Mouse (Mus musculus) hindbrain, embryonic 13.5 days (tissue): ENCODE results near the gene Rasl10a. TPM values are rescaled to one million over a fixed set of nuclear protein-coding genes. Genes with fewer than 3 reads are reported as not detected.
"Not testable (repeated sequence)": the region's sequence is repeated elsewhere in the genome, so short reads cannot be mapped to it uniquely, and the experiment has no call there.

Source experiments
- ATAC-seq: fragments of 200-750 bp; cut with Nextera tagmentation; 2 replicates; pipeline ENCODE4 v1.8.0; 2017; ENCODE audit warnings: moderate TSS enrichment; ENCODE audit not compliant: low FRiP score
- H3K27ac ChIP-seq: fragments of 300-500 bp; sonication (generic); 2 replicates; pipeline ENCODE4 v1.5.1; 2015; ENCODE audit warnings: inconsistent platforms, mild to moderate bottlenecking, moderate library complexity
- H3K27me3 ChIP-seq: fragments of 300-500 bp; sonication (generic); 2 replicates; pipeline ENCODE4 v1.6.1; 2015; ENCODE audit warnings: mild to moderate bottlenecking, inconsistent platforms
- H3K36me3 ChIP-seq: fragments of 300-500 bp; sonication (generic); 2 replicates; pipeline ENCODE4 v1.6.1; 2015; ENCODE audit warnings: mild to moderate bottlenecking, inconsistent platforms
- H3K4me1 ChIP-seq: fragments of 300-500 bp; sonication (generic); replicated peaks from 2 replicates; pipeline ENCODE4 v1.6.1; 2015; ENCODE audit warnings: inconsistent platforms
- H3K4me2 ChIP-seq: fragments of 300-500 bp; sonication (generic); 2 replicates; pipeline ENCODE4 v1.6.1; 2015; ENCODE audit warnings: inconsistent platforms, mild to moderate bottlenecking, moderate library complexity
- H3K4me3 ChIP-seq: fragments of 300-500 bp; sonication (generic); 2 replicates; pipeline ENCODE4 v1.5.1; 2015; ENCODE audit warnings: mild to moderate bottlenecking, inconsistent platforms
- H3K9ac ChIP-seq: fragments of 300-500 bp; sonication (generic); 2 replicates; pipeline ENCODE4 v1.6.1; 2015; ENCODE audit warnings: mild to moderate bottlenecking, inconsistent platforms
- H3K9me3 ChIP-seq: fragments of 300-500 bp; sonication (generic); 2 replicates; pipeline ENCODE4 v1.6.1; 2016; ENCODE audit warnings: inconsistent platforms
- WGBS: fragments of 180-500 bp; shearing (Covaris S2); methylation state at CpG from one replicate; pipeline ENCODE4 v1.1.7; 2015; 5-methylcytosine and 5-hydroxymethylcytosine counted together
- polyA plus RNA-seq: library from polyadenylated mRNA; unstranded; fragments of >200 nt; fragmentation: Nextera tagmentation; extraction: Ambion mirVana; gene quantifications from 2 replicates; pipeline ENCODE4 v1.2.1, GENCODE M21; 2015

Rasl10a gene
- polyA plus RNA-seq, 1 experiment from 2014 or later, result 0.84 TPM

DNA sequence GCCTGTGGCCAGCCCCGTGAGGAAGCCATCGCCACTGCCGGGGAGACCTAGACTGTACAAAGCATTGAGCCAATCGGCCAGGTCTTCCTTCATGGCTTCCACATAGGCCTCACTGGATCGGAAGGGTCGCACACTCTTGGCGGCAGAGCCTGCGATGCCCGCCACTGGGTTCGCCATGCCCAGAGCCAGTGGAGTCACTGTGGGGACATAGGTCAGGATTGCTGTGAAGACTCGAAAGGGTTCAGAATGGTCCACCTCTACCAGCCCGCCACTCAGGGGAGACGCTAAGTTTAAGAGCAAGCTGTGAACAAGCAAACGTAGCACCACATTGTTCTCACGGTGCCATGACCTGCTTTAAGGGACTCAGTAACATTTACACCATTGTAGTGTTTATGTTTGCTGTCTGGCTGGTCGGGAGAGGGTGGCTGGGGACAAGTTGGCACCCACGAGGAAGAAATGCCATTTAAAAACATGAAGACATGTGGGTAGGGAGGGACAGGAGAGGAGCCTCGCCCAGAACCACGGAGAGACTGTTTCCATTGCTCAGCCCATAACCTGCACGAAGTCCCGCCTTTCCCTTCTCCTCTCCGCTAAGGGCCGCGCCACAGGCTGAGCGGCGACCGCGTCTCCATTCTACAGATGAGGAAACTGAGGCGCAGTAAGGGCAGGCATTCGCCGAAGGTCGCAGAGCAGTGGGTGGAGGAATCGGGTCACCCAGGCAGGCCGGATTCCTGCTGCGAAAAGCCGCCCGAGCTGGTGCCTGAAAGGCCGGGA, 6.5 kb downstream of the Rasl10a start:
- H3K27ac ChIP-seq, result 0 out of 2 replicates have a peak overlapping the region, but pooled peaks have one; percentile 23
- peaks cover 54% of the 10 kb centered on the region for H3K27me3 ChIP-seq
- H3K9ac ChIP-seq, result peak overlapping the region; percentile 87
- peak; percentile 1; the same call in 1 of the 2 replicates for ATAC-seq
- H3K4me1 ChIP-seq, result peaks cover 46% of the 10 kb centered on the region
- no peaks in the 10 kb centered on the region for H3K9me3 ChIP-seq
- peaks cover 26% of the 10 kb centered on the region for H3K36me3 ChIP-seq
- peak overlapping the region; percentile 72 for H3K4me3 ChIP-seq
- H3K4me2 ChIP-seq, result peak overlapping the region; percentile 91
- WGBS, result 14% methylated on average over 36 of the region's 38 CpGs

DNA sequence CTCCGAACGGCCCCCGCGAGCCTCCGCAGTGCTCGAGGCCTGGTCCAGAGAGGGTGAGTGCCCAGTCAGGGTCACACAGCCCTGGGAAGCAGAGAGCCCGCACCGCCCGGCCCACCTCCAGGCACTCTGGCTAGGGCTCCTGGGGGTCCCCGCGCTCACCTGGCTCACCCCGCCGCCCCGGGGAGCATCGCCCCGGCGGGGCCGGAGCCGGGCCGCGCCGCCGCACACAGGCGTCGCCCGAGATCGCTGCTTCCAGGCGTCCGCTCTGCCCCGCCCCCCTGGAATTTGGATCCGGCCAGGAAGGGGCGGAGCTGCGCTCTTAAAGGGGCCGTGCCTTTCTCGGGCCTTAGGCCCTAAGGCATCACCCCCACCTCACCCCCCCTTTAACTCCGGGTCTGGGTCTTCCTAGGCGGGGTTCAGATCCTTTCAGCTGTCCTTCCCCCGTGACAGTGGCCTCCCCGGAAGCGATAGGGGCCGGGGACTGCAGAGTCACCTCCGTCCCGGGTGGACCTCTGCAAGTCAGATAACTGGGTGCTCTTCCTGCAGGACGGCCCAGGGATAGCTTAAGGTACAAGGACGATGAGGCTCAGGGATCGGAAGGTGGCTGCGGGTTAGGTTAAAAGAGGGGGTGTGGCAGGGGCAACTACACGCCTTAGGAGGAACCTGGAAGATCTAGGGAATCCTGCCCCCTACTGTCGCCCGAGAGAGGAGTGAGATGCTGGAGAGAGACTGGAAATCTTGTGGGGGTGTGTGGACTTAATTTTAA, 7.3 kb downstream of the Rasl10a start, which contains the start of gene Gas2l1:
Gene Gas2l1, minus strand, starts transcription at position 272 of the 766 bp plus-strand sequence.
- peak; percentile 86 for ATAC-seq
- H3K4me2 ChIP-seq, result peak within 1 kb of the TSS; percentile 91
- peaks cover 32% of the 10 kb centered on the region for H3K36me3 ChIP-seq
- peak within 1 kb of the TSS; percentile 61; the same call in 1 of the 2 replicates for H3K27ac ChIP-seq
- no peaks in the 10 kb centered on the region for H3K9me3 ChIP-seq
- 0% methylated on average over 50 of the region's 50 CpGs for WGBS
- H3K4me3 ChIP-seq, result peak within 1 kb of the TSS; percentile 72
- peaks cover 42% of the 10 kb centered on the region for H3K4me1 ChIP-seq
- H3K9ac ChIP-seq, result peak within 1 kb of the TSS; percentile 87
- H3K27me3 ChIP-seq, result peaks cover 47% of the 10 kb centered on the region

DNA sequence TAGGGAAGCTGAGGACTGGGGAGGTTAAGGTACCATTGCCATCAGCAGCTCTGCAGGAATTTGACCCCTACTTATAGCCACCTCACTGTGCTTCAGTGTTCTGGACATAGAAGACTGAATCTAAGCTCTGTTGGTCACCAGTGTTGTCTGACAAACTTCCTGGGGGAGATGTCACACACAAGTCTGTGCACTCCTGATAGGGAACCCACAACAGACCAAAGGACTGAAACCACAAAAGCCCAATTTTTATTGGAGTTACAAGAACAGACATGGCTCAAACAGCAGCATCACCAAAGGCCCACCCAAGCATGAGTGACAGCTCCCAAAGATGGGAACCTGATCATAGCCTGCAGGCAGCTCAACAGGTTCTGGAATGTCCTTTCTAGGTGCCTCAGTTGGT, 9.1 kb downstream of the Rasl10a start:
- Histone ChIP-seq H3K9ac (no peak overlapping the region), H3K4me3 (no peak overlapping the region), H3K27ac (no peak overlapping the region), H3K9me3 (no peaks in the 10 kb centered on the region), H3K27me3 (peaks cover 29% of the 10 kb centered on the region), H3K4me1 (peaks cover 28% of the 10 kb centered on the region), H3K4me2 (no peak overlapping the region), H3K36me3 (peaks cover 43% of the 10 kb centered on the region)
- ATAC-seq, result no peak

DNA sequence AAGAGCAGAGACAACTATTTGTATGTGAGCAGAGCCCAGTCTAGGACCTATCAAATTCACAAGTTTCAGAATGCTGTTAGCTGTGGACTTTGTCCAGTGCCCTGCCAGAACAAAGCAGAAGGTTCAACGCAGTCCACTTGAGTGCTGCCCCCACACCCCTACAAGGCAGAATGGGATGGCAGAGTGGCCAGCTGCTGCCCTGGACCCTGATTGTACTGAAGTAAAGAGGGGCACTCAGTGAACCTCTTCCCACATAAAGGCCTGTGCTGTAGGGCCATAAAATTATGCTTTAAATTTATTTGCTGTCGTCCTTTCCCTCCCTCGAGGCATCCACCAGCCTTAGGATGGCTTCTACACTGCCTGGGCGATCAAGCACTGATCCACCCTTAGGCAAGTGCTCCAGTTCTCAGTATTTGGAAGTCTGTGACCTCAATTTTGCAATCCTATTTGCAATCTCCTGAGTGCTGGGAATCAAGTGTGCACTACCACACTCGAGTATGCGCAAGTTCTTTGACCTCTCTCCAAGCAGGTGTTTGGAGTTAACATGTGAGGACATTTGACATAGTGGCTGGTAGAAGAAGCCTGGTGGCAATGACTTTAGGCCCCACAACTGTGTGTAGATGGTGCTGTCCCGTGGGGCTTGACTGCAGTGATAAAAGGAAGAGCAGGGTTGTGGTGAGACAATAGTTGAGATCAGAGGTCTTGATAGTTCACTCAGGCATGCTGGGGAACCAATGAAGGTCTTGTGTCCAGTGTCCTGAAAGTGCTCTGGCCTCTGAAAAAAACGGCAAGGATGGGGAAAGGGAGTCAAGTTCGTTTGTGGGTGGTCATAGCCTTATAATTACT, 10.4 kb downstream of the Rasl10a start:
- peaks cover 16% of the 10 kb centered on the region for H3K27me3 ChIP-seq
- H3K4me3 ChIP-seq, result no peak overlapping the region
- peaks cover 16% of the 10 kb centered on the region for H3K4me1 ChIP-seq
- no peak overlapping the region for H3K27ac ChIP-seq
- H3K4me2 ChIP-seq, result no peak overlapping the region
- ATAC-seq, result no peak
- no peak overlapping the region for H3K9ac ChIP-seq
- no peaks in the 10 kb centered on the region for H3K9me3 ChIP-seq
- peaks cover 56% of the 10 kb centered on the region for H3K36me3 ChIP-seq
- 80% methylated on average over 9 of the region's 9 CpGs for WGBS

DNA sequence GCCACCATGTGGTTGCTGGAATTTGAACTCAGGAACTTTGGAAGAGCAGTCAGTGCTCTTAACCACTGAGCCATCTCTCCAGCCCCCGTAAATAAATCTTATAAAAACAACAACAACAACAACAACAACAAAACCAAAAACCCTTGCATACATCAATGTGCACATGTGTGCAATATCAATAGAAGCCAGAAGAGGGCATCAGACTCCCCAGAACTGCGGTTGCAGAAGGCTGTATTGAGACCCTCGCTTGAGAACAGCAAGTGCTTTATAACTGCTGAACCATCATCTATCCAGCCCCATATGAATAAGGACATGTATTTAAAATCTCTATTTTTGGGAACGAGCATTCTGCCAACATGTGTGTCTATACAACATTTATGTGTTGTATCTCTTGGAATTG, 17.0 kb downstream of the Rasl10a start:
- H3K4me1 ChIP-seq, result no peaks in the 10 kb centered on the region
- no peak for ATAC-seq
- H3K36me3 ChIP-seq, result peaks cover 85% of the 10 kb centered on the region
- H3K27ac ChIP-seq, result no peak overlapping the region
- H3K9ac ChIP-seq, result no peak overlapping the region
- H3K4me2 ChIP-seq, result no peak overlapping the region
- 74% methylated on average over 4 of the region's 4 CpGs for WGBS
- H3K27me3 ChIP-seq, result no peaks in the 10 kb centered on the region
- no peaks in the 10 kb centered on the region for H3K9me3 ChIP-seq
- H3K4me3 ChIP-seq, result no peak overlapping the region

DNA sequence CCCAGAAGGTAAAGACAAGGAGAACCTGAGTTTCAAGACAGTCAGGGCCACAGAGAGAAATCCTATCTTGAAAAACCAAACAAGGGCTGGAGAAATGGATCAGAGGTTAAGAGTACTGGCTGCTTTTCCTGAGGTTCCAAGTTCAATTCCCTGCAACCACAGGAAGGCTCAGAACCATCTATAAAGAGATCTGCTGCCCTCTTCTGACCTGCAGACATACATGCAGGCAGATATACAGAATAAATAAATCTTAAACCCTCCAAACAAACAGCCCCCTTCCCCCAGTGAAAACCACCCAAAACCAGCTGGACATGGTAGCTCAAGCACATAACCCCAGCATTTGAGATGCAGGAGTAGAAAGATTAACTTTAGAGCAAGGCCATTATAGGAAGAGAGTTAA, 17.8 kb downstream of the Rasl10a start:
- peaks cover 84% of the 10 kb centered on the region for H3K36me3 ChIP-seq
- no peak for ATAC-seq
- H3K27me3 ChIP-seq, result no peaks in the 10 kb centered on the region
- H3K9me3 ChIP-seq, result no peaks in the 10 kb centered on the region
- no peak overlapping the region for H3K9ac ChIP-seq
- no peaks in the 10 kb centered on the region for H3K4me1 ChIP-seq
- H3K4me3 ChIP-seq, result no peak overlapping the region
- no peak overlapping the region for H3K27ac ChIP-seq
- H3K4me2 ChIP-seq, result no peak overlapping the region

DNA sequence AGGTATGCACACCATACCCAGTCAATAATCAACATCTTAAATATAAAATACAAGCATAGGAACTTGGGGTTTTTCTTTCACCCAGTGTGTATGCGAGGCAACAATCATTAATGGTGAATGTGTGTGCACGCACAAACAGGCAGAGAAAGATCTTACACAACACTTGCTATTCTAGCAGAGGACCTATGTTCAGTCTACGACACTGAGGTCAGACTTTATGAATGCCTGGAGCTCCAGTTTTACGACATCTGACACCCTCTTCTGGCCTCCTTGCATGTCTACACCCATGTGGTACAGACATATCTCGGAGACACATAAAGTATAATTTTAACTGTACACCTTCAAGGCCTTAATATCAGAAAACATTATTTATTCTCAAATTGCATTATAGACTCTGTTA, 18.9 kb downstream of the Rasl10a start:
- H3K9me3 ChIP-seq, H3K9ac ChIP-seq, H3K4me2 ChIP-seq, H3K27me3 ChIP-seq, H3K27ac ChIP-seq, H3K4me3 ChIP-seq, H3K4me1 ChIP-seq, ATAC-seq: not testable (repeated sequence)
- peaks cover 80% of the 10 kb centered on the region for H3K36me3 ChIP-seq
- WGBS, result 87% methylated on average over 4 of the region's 5 CpGs

DNA sequence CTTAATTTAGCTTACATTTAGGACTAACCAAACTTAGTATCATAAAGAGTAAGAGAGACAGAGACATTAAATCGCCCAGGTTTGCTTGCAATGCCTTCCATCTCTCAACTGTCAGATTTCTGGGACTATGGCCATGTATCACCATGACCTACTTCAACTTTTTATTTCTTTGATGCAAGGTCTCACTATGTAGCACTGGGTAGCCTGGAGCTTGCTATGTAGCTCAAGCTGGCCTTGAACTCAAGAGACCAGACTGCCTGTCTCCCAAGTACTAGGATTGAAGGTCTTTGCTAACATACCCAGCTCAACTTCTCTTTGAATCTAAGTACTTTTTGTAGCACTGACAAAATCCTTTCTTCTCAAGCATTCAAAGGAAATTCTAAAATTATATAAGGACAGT, 31.2 kb downstream of the Rasl10a start:
- peaks cover 79% of the 10 kb centered on the region for H3K36me3 ChIP-seq
- H3K4me3 ChIP-seq, result no peak overlapping the region
- H3K9me3 ChIP-seq, result no peaks in the 10 kb centered on the region
- WGBS, result 100% methylated on average over 1 of the region's 1 CpGs
- H3K4me1 ChIP-seq, result no peaks in the 10 kb centered on the region
- no peak overlapping the region for H3K4me2 ChIP-seq
- ATAC-seq, result no peak
- H3K27me3 ChIP-seq, result no peaks in the 10 kb centered on the region
- no peak overlapping the region for H3K27ac ChIP-seq
- H3K9ac ChIP-seq, result no peak overlapping the region

DNA sequence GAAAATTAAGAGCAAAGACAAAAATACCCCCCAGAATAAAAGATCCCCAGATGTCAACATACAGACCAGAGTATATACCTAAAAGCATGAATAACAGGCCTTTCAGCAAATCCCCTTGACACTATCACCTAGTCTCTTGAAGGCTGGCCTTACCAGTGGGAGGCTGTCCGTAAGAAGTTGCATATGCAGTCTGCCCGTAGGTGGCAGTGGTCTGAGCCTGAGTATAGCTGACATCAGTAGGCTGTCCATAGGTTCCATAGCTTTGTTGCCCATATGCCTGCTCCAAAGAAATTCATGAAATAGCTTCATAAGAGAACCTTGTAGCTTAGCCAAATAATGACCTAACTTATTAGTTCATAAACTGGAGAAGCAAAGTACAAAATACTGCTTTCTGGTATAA, 33.8 kb downstream of the Rasl10a start:
- Histone ChIP-seq H3K9me3 (no peaks in the 10 kb centered on the region), H3K27me3 (no peaks in the 10 kb centered on the region), H3K4me3 (no peak overlapping the region), H3K27ac (no peak overlapping the region), H3K9ac (no peak overlapping the region), H3K4me1 (peaks cover 13% of the 10 kb centered on the region), H3K36me3 (peaks cover 54% of the 10 kb centered on the region), H3K4me2 (no peak overlapping the region)
- 38% methylated on average over 2 of the region's 2 CpGs for WGBS
- no peak for ATAC-seq

DNA sequence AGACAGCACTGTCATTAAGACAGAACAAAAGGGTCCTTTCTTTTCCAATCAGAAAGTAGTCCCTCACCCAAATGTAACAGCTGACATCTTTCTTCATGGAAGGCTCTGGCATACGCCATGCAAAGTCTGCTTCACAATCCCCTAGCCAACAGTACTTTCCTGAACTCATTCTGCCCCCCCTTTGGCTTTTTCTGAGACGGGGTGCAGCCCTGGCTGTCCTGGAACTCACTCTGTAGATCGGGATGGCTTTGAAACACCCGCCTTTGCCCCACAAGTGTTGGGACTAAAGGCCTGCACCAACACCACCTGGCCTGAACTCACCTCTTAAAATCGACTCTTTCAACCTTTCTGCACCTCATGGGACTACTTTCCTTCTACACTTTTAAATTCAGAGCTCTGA, 37.9 kb downstream of the Rasl10a start:
- no peak for ATAC-seq
- H3K9me3 ChIP-seq, result no peaks in the 10 kb centered on the region
- H3K27me3 ChIP-seq, result no peaks in the 10 kb centered on the region
- H3K4me3 ChIP-seq, result no peak overlapping the region
- 83% methylated on average over 5 of the region's 5 CpGs for WGBS
- H3K36me3 ChIP-seq, result peaks cover 16% of the 10 kb centered on the region
- H3K27ac ChIP-seq, result no peak overlapping the region
- H3K4me2 ChIP-seq, result peak overlapping the region; percentile 2; the same call in 1 of the 2 replicates
- H3K9ac ChIP-seq, result peak overlapping the region; percentile 10; the same call in 1 of the 2 replicates
- H3K4me1 ChIP-seq, result peaks cover 33% of the 10 kb centered on the region

DNA sequence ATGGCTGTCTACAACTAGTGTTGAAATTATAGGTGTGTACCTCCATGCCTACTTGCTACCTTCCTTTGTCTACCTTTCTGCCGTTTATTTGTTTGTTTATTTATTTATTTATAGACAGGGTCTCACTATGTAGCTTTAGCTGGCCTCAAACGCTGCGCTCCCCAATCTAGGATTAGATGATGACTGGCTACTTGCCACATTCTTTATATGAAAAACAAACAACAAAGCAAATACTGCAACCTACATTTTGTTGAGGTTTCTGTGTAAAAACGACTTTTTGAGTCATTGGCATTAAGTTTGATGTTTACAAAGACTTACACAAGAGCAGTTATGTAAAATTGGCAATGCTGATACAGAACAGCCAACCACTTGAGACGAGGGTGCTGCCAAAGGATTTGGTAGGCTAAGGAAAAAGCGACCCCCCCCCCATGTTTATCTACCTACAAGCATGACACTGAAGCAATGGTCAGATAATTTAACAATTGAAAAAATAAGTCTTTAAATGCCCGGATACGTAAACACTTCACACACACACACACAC, 38.6 kb downstream of the Rasl10a start:
- Histone ChIP-seq H3K9ac (peak overlapping the region; percentile 99; the same call in 1 of the 2 replicates), H3K36me3 (peaks cover 10% of the 10 kb centered on the region), H3K27ac (no peak overlapping the region), H3K9me3 (no peaks in the 10 kb centered on the region), H3K4me1 (peaks cover 39% of the 10 kb centered on the region), H3K27me3 (no peaks in the 10 kb centered on the region), H3K4me2 (peak overlapping the region; percentile 94), H3K4me3 (peak overlapping the region; percentile 100)
- WGBS, result 73% methylated on average over 8 of the region's 8 CpGs
- ATAC-seq, result no peak
